Mouse (Mus musculus) hindbrain, embryonic 11.5 days (tissue): ENCODE measurements at regions not wholly inside any gene's neighbourhood (a gene's known extent, or its start where the extent isn't known, plus 50 kb on each side); places are given as distances from the start of the nearest gene placed in this dataset.

Source experiments
- ATAC-seq: fragments of 200-750 bp; cut with Nextera tagmentation; 2 replicates; pipeline ENCODE4 v1.8.0; 2017; ENCODE audit warnings: mild to moderate bottlenecking, moderate TSS enrichment, moderate library complexity; ENCODE audit not compliant: low FRiP score
- DNase-seq: peaks from one replicate; pipeline ENCODE4 v3.0.0-alpha.2; 2015; ENCODE audit warnings: low spot score
- H3K27ac ChIP-seq: fragments of 300-500 bp; sonication (generic); 2 replicates; pipeline ENCODE4 v1.5.1; 2014; ENCODE audit warnings: mild to moderate bottlenecking, low read depth, low read length
- H3K27me3 ChIP-seq: fragments of 300-500 bp; sonication (generic); 2 replicates; pipeline ENCODE4 v1.6.1; 2014; ENCODE audit warnings: mild to moderate bottlenecking, low read length, moderate library complexity, mixed read lengths; ENCODE audit not compliant: control insufficient read depth, insufficient read depth
- H3K36me3 ChIP-seq: fragments of 300-500 bp; sonication (generic); 2 replicates; pipeline ENCODE4 v1.6.1; 2014; ENCODE audit warnings: mild to moderate bottlenecking, low read length, moderate library complexity, mixed read lengths; ENCODE audit not compliant: control insufficient read depth, insufficient read depth
- H3K4me1 ChIP-seq: fragments of 300-500 bp; sonication (generic); replicated peaks from 2 replicates; pipeline ENCODE4 v1.6.1; 2014; ENCODE audit warnings: low read length, mixed read lengths; ENCODE audit not compliant: control insufficient read depth, insufficient read depth
- H3K4me2 ChIP-seq: fragments of 300-500 bp; sonication (generic); replicated peaks from 2 replicates; pipeline ENCODE4 v1.6.1; 2014; ENCODE audit warnings: mild to moderate bottlenecking, low read depth, low read length
- H3K4me3 ChIP-seq: fragments of 300-500 bp; sonication (generic); 2 replicates; pipeline ENCODE4 v1.5.1; 2014; ENCODE audit warnings: low read depth, low read length
- H3K9ac ChIP-seq: fragments of 300-500 bp; sonication (generic); 2 replicates; pipeline ENCODE4 v1.6.1; 2014; ENCODE audit warnings: low read depth, low read length
- H3K9me3 ChIP-seq: fragments of 300-500 bp; sonication (generic); 2 replicates; pipeline ENCODE4 v1.6.1; 2016; ENCODE audit warnings: low read length; ENCODE audit not compliant: control insufficient read depth
- WGBS: fragments of 180-500 bp; shearing (Covaris S2); extraction: QIAGEN DNeasy Blood & Tissue Kit; methylation state at CpG from one replicate; pipeline ENCODE4 v1.1.7; 2014; 5-methylcytosine and 5-hydroxymethylcytosine counted together

GRCm38 (mm10) chr8:56682564-56682963, 131.7 kb downstream of the Fbxo8 start:
- no peak overlapping the region for H3K9ac ChIP-seq
- H3K36me3 ChIP-seq = no peaks in the 10 kb centered on the region
- H3K4me2 ChIP-seq = no peak overlapping the region
- no peak overlapping the region for H3K4me3 ChIP-seq
- no peaks in the 10 kb centered on the region for H3K4me1 ChIP-seq
- no peaks in the 10 kb centered on the region for H3K27me3 ChIP-seq
- 30% methylated on average over 3 of the region's 3 CpGs for WGBS
- peak; percentile 33 for DNase-seq
- no peaks in the 10 kb centered on the region for H3K9me3 ChIP-seq
- H3K27ac ChIP-seq = no peak overlapping the region
- ATAC-seq = no peak

- DNase-seq (no peak), ATAC-seq (no peak)
- Histone ChIP-seq H3K27me3 (no peaks in the 10 kb centered on the region), H3K9ac (no peak overlapping the region), H3K36me3 (no peaks in the 10 kb centered on the region), H3K4me3 (no peak overlapping the region), H3K9me3 (no peaks in the 10 kb centered on the region), H3K4me2 (no peak overlapping the region), H3K4me1 (no peaks in the 10 kb centered on the region), H3K27ac (no peak overlapping the region)
- 89% methylated on average over 7 of the region's 7 CpGs for WGBS
Measured at GRCm38 (mm10) chr8:56684352-56684751, 133.5 kb downstream of the Fbxo8 start.

- DNase-seq (no peak), ATAC-seq (no peak)
- H3K9me3 ChIP-seq = no peaks in the 10 kb centered on the region
- H3K9ac ChIP-seq = no peak overlapping the region
- WGBS = 96% methylated on average over 1 of the region's 1 CpGs
- no peaks in the 10 kb centered on the region for H3K27me3 ChIP-seq
- H3K27ac ChIP-seq = no peak overlapping the region
- no peaks in the 10 kb centered on the region for H3K4me1 ChIP-seq
- H3K36me3 ChIP-seq = no peaks in the 10 kb centered on the region
- no peak overlapping the region for H3K4me2 ChIP-seq
- no peak overlapping the region for H3K4me3 ChIP-seq
Measured at GRCm38 (mm10) chr8:56695436-56695835, 144.5 kb downstream of the Fbxo8 start.

GRCm38 (mm10) chr8:56700580-56701145, 149.8 kb downstream of the Fbxo8 start:
- H3K36me3 ChIP-seq = no peaks in the 10 kb centered on the region
- ATAC-seq (no peak), DNase-seq (no peak)
- no peak overlapping the region for H3K4me3 ChIP-seq
- WGBS = 77% methylated on average over 2 of the region's 2 CpGs
- H3K27ac ChIP-seq = no peak overlapping the region
- H3K9ac ChIP-seq = no peak overlapping the region
- no peaks in the 10 kb centered on the region for H3K9me3 ChIP-seq
- H3K4me2 ChIP-seq = no peak overlapping the region
- no peaks in the 10 kb centered on the region for H3K27me3 ChIP-seq
- no peaks in the 10 kb centered on the region for H3K4me1 ChIP-seq

- Histone ChIP-seq H3K4me3 (no peak overlapping the region), H3K9me3 (no peaks in the 10 kb centered on the region), H3K4me1 (no peaks in the 10 kb centered on the region), H3K4me2 (no peak overlapping the region), H3K9ac (no peak overlapping the region), H3K27me3 (no peaks in the 10 kb centered on the region), H3K36me3 (no peaks in the 10 kb centered on the region), H3K27ac (no peak overlapping the region)
- ATAC-seq (peak; percentile 36; the same call in 1 of the 2 replicates), DNase-seq (no peak)
- 42% methylated on average over 10 of the region's 10 CpGs for WGBS
Measured at GRCm38 (mm10) chr8:56706377-56706776, 155.5 kb downstream of the Fbxo8 start.

GRCm38 (mm10) chr8:56706941-56707706, 156.2 kb downstream of the Fbxo8 start:
- peak; percentile 39 for DNase-seq
- no peaks in the 10 kb centered on the region for H3K27me3 ChIP-seq
- H3K27ac ChIP-seq = peak overlapping the region; percentile 33; the same call in 1 of the 2 replicates
- no peak overlapping the region for H3K9ac ChIP-seq
- H3K9me3 ChIP-seq = no peaks in the 10 kb centered on the region
- WGBS = 35% methylated on average over 14 of the region's 14 CpGs
- H3K4me2 ChIP-seq = 0 out of 2 replicates have a peak overlapping the region, but pooled peaks have one; percentile 9
- H3K4me1 ChIP-seq = no peaks in the 10 kb centered on the region
- no peak overlapping the region for H3K4me3 ChIP-seq
- H3K36me3 ChIP-seq = no peaks in the 10 kb centered on the region
- ATAC-seq = peak; percentile 84

GRCm38 (mm10) chr8:56720001-56720400, 169.1 kb downstream of the Fbxo8 start:
- no peak overlapping the region for H3K4me2 ChIP-seq
- H3K4me1 ChIP-seq = no peaks in the 10 kb centered on the region
- H3K27me3 ChIP-seq = no peaks in the 10 kb centered on the region
- WGBS = 72% methylated on average over 1 of the region's 1 CpGs
- no peak overlapping the region for H3K27ac ChIP-seq
- H3K9me3 ChIP-seq = no peaks in the 10 kb centered on the region
- no peak overlapping the region for H3K9ac ChIP-seq
- no peak overlapping the region for H3K4me3 ChIP-seq
- no peak for DNase-seq
- ATAC-seq = no peak
- no peaks in the 10 kb centered on the region for H3K36me3 ChIP-seq

GRCm38 (mm10) chr8:56722473-56723236, 171.8 kb downstream of the Fbxo8 start:
- H3K4me2 ChIP-seq = no peak overlapping the region
- H3K9ac ChIP-seq = no peak overlapping the region
- no peak for DNase-seq
- no peaks in the 10 kb centered on the region for H3K27me3 ChIP-seq
- H3K4me3 ChIP-seq = no peak overlapping the region
- H3K27ac ChIP-seq = no peak overlapping the region
- no peaks in the 10 kb centered on the region for H3K36me3 ChIP-seq
- H3K9me3 ChIP-seq = no peaks in the 10 kb centered on the region
- no peak for ATAC-seq
- no peaks in the 10 kb centered on the region for H3K4me1 ChIP-seq
- WGBS = 71% methylated on average over 2 of the region's 2 CpGs
